Mouse (Mus musculus) CH12F3 (cell line): Measurements from ENCODE around the gene Fosl2.

Experiments used
- in situ Hi-C: fragments of 300-500 bp; cut with MboI; formaldehyde crosslinking; loops from 2 replicates; pipeline ENCODE4 v1.14.3; 2020; ENCODE audit warnings: low sequenced_read_pairs

Gene Fosl2

GRCm38 (mm10) chr5:32135336-32136206 lies at the start of gene Fosl2:
Gene Fosl2 (plus strand): TSS chr5:32135801.
- in situ Hi-C loops = loop anchor here (25.0 kb wide), 1 partner anchor 423 kb away; no protein-coding TSS in a partner anchor

- in situ Hi-C loops = no loop called here
Measured at GRCm38 (mm10) chr5:32085971-32086370, 49.6 kb upstream of the Fosl2 start.

- in situ Hi-C loops = no loop called here
Measured at GRCm38 (mm10) chr5:32086526-32087090, 49.0 kb upstream of the Fosl2 start.

GRCm38 (mm10) chr5:32089481-32089880 lies 46.1 kb upstream of the Fosl2 start:
- in situ Hi-C loops = no loop called here

GRCm38 (mm10) chr5:32092281-32092680 lies 43.3 kb upstream of the Fosl2 start:
- in situ Hi-C loops = no loop called here

GRCm38 (mm10) chr5:32098691-32099090 lies 36.9 kb upstream of the Fosl2 start:
- in situ Hi-C loops = no loop called here

GRCm38 (mm10) chr5:32102484-32102883 lies 33.1 kb upstream of the Fosl2 start:
- in situ Hi-C loops = no loop called here

GRCm38 (mm10) chr5:32102971-32103431 lies 32.6 kb upstream of the Fosl2 start:
- in situ Hi-C loops = no loop called here

- in situ Hi-C loops = no loop called here
Measured at GRCm38 (mm10) chr5:32103545-32103944, 32.1 kb upstream of the Fosl2 start.

- in situ Hi-C loops = no loop called here
Measured at GRCm38 (mm10) chr5:32104119-32104990, 31.2 kb upstream of the Fosl2 start.

GRCm38 (mm10) chr5:32106473-32107140 lies 29.0 kb upstream of the Fosl2 start:
- in situ Hi-C loops = no loop called here

GRCm38 (mm10) chr5:32110651-32111050 lies 24.9 kb upstream of the Fosl2 start:
- in situ Hi-C loops = no loop called here

- in situ Hi-C loops = no loop called here
Measured at GRCm38 (mm10) chr5:32112206-32112916, 23.2 kb upstream of the Fosl2 start.

GRCm38 (mm10) chr5:32120901-32121376 lies 14.7 kb upstream of the Fosl2 start:
- in situ Hi-C loops = no loop called here

GRCm38 (mm10) chr5:32121936-32122335 lies 13.7 kb upstream of the Fosl2 start:
- in situ Hi-C loops = no loop called here

GRCm38 (mm10) chr5:32122363-32122762 lies 13.2 kb upstream of the Fosl2 start:
- in situ Hi-C loops = no loop called here

GRCm38 (mm10) chr5:32124957-32125356 lies 10.6 kb upstream of the Fosl2 start:
- in situ Hi-C loops = loop anchor here (25.0 kb wide), 1 partner anchor 413 kb away; no protein-coding TSS in a partner anchor

- in situ Hi-C loops = loop anchor here (25.0 kb wide), 1 partner anchor 415 kb away; no protein-coding TSS in a partner anchor
Measured at GRCm38 (mm10) chr5:32127226-32127625, 8.4 kb upstream of the Fosl2 start.

GRCm38 (mm10) chr5:32127927-32128326 lies 7.7 kb upstream of the Fosl2 start:
- in situ Hi-C loops = loop anchor here (25.0 kb wide), 1 partner anchor 416 kb away; no protein-coding TSS in a partner anchor
